Mouse (Mus musculus) forebrain, embryonic 12.5 days (tissue): Measurements from ENCODE around the gene Pheta1. TPM values are rescaled to one million over a fixed set of nuclear protein-coding genes. Genes with fewer than 3 reads are reported as not detected.

Experiments
- ATAC-seq: fragments of 200-750 bp; cut with Nextera tagmentation; 2 replicates; pipeline ENCODE4 v1.8.0; 2017; ENCODE audit warnings: moderate TSS enrichment; ENCODE audit not compliant: low FRiP score
- H3K27ac ChIP-seq: fragments of 300-500 bp; sonication (generic); 2 replicates; pipeline ENCODE4 v1.5.1; 2016; ENCODE audit warnings: mild to moderate bottlenecking
- H3K27me3 ChIP-seq: fragments of 300-500 bp; sonication (generic); 2 replicates; pipeline ENCODE4 v1.6.1; 2016; ENCODE audit warnings: mild to moderate bottlenecking
- H3K36me3 ChIP-seq: fragments of 300-500 bp; sonication (generic); replicated peaks from 2 replicates; pipeline ENCODE4 v1.6.1; 2016; ENCODE audit warnings: mild to moderate bottlenecking
- H3K4me1 ChIP-seq: fragments of 300-500 bp; sonication (generic); 2 replicates; pipeline ENCODE4 v1.6.1; 2016
- H3K4me2 ChIP-seq: fragments of 300-500 bp; sonication (generic); 2 replicates; pipeline ENCODE4 v1.6.1; 2016; ENCODE audit warnings: mild to moderate bottlenecking, moderate library complexity
- H3K4me3 ChIP-seq: fragments of 300-500 bp; sonication (generic); replicated peaks from 2 replicates; pipeline ENCODE4 v1.5.1; 2016; ENCODE audit warnings: mild to moderate bottlenecking
- H3K9ac ChIP-seq: fragments of 300-500 bp; sonication (generic); 2 replicates; pipeline ENCODE4 v1.6.1; 2016; ENCODE audit warnings: mild to moderate bottlenecking
- H3K9me3 ChIP-seq: fragments of 300-500 bp; sonication (generic); 2 replicates; pipeline ENCODE4 v1.6.1; 2016
- WGBS: fragments of 180-500 bp; shearing (Covaris S2); methylation state at CpG from one replicate; pipeline ENCODE4 v1.1.7; 2016; 5-methylcytosine and 5-hydroxymethylcytosine counted together
- polyA plus RNA-seq: library from polyadenylated mRNA; unstranded; fragments of >200 nt; fragmentation: Nextera tagmentation; extraction: Ambion mirVana; gene quantifications from 2 replicates; pipeline ENCODE4 v1.2.1, GENCODE M21; 2016

Pheta1 gene
- polyA plus RNA-seq, 1 experiment from 2014 or later = 44.6 TPM

DNA sequence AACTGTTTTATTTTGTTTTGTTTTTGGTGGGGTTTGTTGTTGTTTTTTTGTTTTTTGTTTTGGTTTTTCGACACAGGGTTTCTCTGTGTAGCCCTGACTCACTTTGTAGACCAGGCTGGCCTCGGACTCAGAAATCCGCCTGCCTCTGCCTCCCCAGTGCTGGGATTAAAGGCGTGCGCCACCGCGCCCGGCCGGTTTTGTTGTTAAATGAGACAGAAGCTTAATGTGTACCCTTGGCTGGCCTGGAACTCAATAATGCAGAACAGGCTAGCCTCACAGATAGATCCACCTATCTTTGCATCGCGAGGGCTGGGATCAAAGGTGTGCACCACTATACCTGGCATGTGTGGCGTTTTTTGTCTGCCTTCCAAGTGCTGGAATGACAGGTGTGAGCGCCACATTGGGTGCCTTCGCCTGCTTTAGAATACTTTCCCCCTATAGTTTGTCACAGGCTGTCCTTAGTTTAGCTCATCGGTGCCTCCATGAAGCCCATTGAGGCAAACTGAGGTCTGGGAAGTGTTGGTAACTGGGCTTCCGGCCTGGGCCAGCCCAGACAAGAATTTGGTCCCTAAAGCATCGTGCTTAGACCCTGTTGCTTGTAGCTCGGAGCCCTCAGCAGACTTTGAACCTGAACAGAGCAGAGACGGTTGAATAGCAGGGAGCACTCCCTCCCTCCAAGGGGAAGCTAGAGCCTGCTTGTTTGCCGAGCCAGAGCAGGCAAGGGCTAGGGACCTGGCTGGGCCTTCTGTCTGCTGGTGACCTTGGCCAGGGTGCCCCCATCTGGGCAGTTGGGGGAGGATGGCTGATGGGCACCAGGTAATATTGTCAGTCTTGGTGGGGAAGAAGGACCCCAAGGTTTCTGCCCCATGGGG, 930 bp downstream of the Pheta1 start:
- H3K4me2 ChIP-seq = peak overlapping the region; percentile 69
- H3K4me1 ChIP-seq = peaks cover 44% of the 10 kb centered on the region
- peak overlapping the region; percentile 80 for H3K9ac ChIP-seq
- H3K27ac ChIP-seq = no peak overlapping the region
- ATAC-seq = no peak
- H3K36me3 ChIP-seq = peaks cover 38% of the 10 kb centered on the region
- no peaks in the 10 kb centered on the region for H3K9me3 ChIP-seq
- peak overlapping the region; percentile 92 for H3K4me3 ChIP-seq
- peaks cover 18% of the 10 kb centered on the region for H3K27me3 ChIP-seq
- 44% methylated on average over 20 of the region's 20 CpGs for whole genome bisulfite sequencing

DNA sequence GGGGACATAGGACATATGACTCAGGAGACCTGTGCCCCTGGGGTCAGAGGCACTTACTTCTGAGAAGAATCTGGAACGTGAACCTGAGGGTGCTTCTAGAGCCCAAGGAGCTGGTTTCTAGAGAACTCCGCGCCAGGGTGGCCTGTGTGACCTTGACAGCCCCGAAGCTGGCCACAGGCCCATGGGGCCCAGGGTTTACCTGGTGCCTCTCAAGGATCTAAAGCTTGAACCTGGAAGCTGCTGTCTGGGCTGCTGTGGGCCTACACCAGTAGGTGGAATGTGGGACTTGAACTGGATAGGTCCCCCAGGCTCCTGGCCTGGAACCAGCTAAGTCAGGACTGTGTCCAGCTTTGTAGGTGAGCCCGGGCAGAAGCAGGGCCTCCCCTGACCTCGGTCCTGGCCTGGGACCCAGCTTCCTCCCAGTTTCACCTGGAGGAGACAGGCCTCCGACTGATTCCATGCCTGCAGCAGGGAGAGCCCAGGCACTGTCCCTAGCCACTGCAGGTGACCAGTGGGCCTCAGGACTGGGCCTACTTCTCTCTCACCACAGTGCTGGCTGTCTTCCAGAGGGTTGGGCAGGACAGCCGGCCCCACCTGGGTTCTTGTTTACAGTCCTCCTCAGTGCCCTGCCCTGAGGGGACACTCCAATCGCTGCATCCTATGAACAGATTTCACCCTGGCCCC, 4.7 kb downstream of the Pheta1 start:
- Histone ChIP-seq H3K4me3 (no peak overlapping the region), H3K4me1 (peaks cover 38% of the 10 kb centered on the region), H3K4me2 (no peak overlapping the region), H3K9me3 (no peaks in the 10 kb centered on the region), H3K27me3 (no peaks in the 10 kb centered on the region), H3K36me3 (peaks cover 45% of the 10 kb centered on the region), H3K9ac (no peak overlapping the region), H3K27ac (peak overlapping the region; percentile 56; the same call in 1 of the 2 replicates)
- 89% methylated on average over 9 of the region's 9 CpGs for WGBS
- no peak for ATAC-seq

- peaks cover 48% of the 10 kb centered on the region for H3K36me3 ChIP-seq
- H3K27ac ChIP-seq = no peak overlapping the region
- ATAC-seq = no peak
These were observed 6.0 kb downstream of the Pheta1 start for GRCm38 (mm10) chr5:121854768-121855167.

GRCm38 (mm10) chr5:121856740-121857139, 8.0 kb downstream of the Pheta1 start:
- H3K36me3 ChIP-seq = peaks cover 49% of the 10 kb centered on the region
- peaks cover 15% of the 10 kb centered on the region for H3K4me1 ChIP-seq
- H3K4me3 ChIP-seq = no peak overlapping the region
- H3K9me3 ChIP-seq = peaks cover 6% of the 10 kb centered on the region; the same call in 1 of the 2 replicates
- H3K27ac ChIP-seq = no peak overlapping the region
- no peak overlapping the region for H3K4me2 ChIP-seq
- H3K27me3 ChIP-seq = no peaks in the 10 kb centered on the region
- WGBS = 89% methylated on average over 11 of the region's 11 CpGs
- ATAC-seq = no peak
- H3K9ac ChIP-seq = no peak overlapping the region

More at GRCm38 (mm10) chr5:121854768-121855167, 6.0 kb downstream of the Pheta1 start:
- H3K9ac ChIP-seq = no peak overlapping the region
- H3K27me3 ChIP-seq = no peaks in the 10 kb centered on the region
- 60% methylated on average over 10 of the region's 10 CpGs for WGBS
- no peaks in the 10 kb centered on the region for H3K9me3 ChIP-seq
- no peak overlapping the region for H3K4me3 ChIP-seq
- no peak overlapping the region for H3K4me2 ChIP-seq
- H3K4me1 ChIP-seq = peaks cover 34% of the 10 kb centered on the region

- Histone ChIP-seq H3K4me3 (no peak overlapping the region), H3K4me2 (no peak overlapping the region), H3K4me1 (peaks cover 15% of the 10 kb centered on the region), H3K27me3 (no peaks in the 10 kb centered on the region), H3K27ac (no peak overlapping the region), H3K9me3 (peaks cover 6% of the 10 kb centered on the region; the same call in 1 of the 2 replicates), H3K9ac (no peak overlapping the region), H3K36me3 (peaks cover 32% of the 10 kb centered on the region)
- no peak for ATAC-seq
- WGBS = 91% methylated on average over 12 of the region's 12 CpGs
These were observed 9.6 kb downstream of the Pheta1 start for GRCm38 (mm10) chr5:121858427-121858826.

DNA sequence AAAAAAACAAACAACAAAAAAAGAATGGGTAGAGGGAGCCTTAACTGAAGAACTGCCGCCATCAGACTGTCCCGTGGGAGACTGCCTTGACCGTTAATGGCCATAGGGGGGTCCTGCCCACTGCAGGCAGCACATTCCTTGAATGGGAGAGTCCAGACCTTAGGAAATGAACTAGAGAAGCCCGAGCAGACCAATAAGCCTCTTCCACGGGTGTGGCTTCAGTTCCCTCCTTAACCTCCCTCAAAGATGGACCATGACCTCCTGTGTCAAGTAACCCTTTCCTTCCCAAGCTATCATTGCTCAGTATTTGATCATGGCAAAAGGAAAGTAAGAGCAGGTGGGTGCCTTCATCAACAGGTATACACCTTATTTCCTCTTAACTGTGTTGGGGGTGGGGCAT, 13.2 kb downstream of the Pheta1 start:
- H3K9ac ChIP-seq = no peak overlapping the region
- H3K27ac ChIP-seq = no peak overlapping the region
- 68% methylated on average over 5 of the region's 5 CpGs for WGBS
- peaks cover 6% of the 10 kb centered on the region; the same call in 1 of the 2 replicates for H3K9me3 ChIP-seq
- no peak for ATAC-seq
- H3K27me3 ChIP-seq = no peaks in the 10 kb centered on the region
- no peak overlapping the region for H3K4me3 ChIP-seq
- peaks cover 17% of the 10 kb centered on the region for H3K36me3 ChIP-seq
- no peak overlapping the region for H3K4me2 ChIP-seq
- H3K4me1 ChIP-seq = 0 out of 2 replicates have a peak, but pooled peaks cover 6% of the 10 kb centered on the region

DNA sequence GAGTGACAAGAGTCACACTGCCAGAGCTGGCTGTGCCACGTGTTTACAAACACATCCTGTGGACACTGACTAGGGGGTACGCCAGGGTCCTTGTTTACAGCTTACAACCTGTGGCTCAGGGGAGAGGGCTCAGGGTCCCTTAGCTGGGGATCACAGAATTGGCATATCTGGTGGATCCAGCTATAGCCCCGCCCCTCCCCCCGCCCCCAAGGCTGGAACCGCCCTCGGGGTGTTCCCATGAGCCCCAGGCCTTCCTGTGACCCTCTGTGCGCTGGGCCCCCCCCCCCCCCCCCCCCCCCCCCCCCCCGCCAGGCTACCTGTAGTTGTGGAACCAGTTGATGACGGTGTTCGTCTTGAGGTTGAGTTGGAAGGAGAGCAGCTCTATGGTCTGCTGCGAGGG, 15.5 kb downstream of the Pheta1 start:
- Histone ChIP-seq H3K4me2 (peak overlapping the region; percentile 24; the same call in 1 of the 2 replicates), H3K4me1 (0 out of 2 replicates have a peak, but pooled peaks cover 6% of the 10 kb centered on the region), H3K27ac (no peak overlapping the region), H3K4me3 (no peak overlapping the region), H3K27me3 (no peaks in the 10 kb centered on the region), H3K36me3 (peaks cover 15% of the 10 kb centered on the region), H3K9ac (no peak overlapping the region), H3K9me3 (peaks cover 6% of the 10 kb centered on the region; the same call in 1 of the 2 replicates)
- WGBS = 20% methylated on average over 9 of the region's 11 CpGs
- ATAC-seq = no peak

DNA sequence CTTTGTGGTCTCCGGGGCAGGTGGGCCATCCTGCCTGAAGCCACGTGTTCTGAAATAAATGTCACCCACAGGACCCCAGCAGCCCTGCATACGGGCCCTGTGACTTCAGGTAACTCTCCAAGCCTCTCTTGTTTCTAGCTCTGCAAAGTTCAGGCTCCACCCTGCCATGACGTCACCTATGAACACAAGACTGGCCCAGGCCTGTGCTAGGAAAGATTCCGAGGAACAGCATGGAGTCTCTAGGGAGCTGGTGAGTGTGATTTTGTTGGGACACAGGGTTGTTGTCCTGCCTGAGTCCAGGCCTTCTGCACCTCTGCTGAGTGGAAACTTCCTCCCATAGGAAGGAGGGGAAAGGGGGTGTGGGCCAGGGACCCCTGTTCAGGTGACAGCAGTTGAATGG, 19.2 kb downstream of the Pheta1 start:
- H3K27me3 ChIP-seq = no peaks in the 10 kb centered on the region
- no peak overlapping the region for H3K9ac ChIP-seq
- H3K27ac ChIP-seq = no peak overlapping the region
- no peaks in the 10 kb centered on the region for H3K9me3 ChIP-seq
- no peak for ATAC-seq
- WGBS = 67% methylated on average over 5 of the region's 5 CpGs
- 0 out of 2 replicates have a peak, but pooled peaks cover 6% of the 10 kb centered on the region for H3K4me1 ChIP-seq
- 0 out of 2 replicates have a peak, but pooled peaks cover 7% of the 10 kb centered on the region for H3K36me3 ChIP-seq
- H3K4me2 ChIP-seq = no peak overlapping the region
- H3K4me3 ChIP-seq = no peak overlapping the region

DNA sequence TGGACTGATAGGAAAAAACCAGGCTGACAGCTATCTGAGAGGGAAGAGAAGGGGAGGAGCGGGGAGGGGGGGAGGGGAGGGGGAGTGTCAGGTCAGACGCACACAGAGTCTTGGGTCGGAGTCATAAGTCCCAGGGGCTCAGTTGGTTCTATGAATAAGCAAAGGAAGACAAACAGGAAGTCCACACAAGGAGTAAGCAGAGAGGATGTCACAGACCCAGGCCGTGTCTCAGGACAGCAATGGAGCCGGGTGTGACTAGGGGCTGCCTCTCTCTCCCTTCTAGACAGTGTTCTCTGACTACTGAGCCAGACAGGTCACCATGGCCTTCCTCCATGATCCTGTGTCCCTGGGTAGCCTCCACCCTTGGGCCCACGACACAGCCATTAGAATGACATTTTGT, 22.0 kb downstream of the Pheta1 start:
- ATAC-seq = no peak
- 87% methylated on average over 6 of the region's 6 CpGs for WGBS
- H3K4me2 ChIP-seq = no peak overlapping the region
- no peak overlapping the region for H3K4me3 ChIP-seq
- H3K9ac ChIP-seq = no peak overlapping the region
- H3K9me3 ChIP-seq = no peaks in the 10 kb centered on the region
- peaks cover 11% of the 10 kb centered on the region; the same call in 1 of the 2 replicates for H3K27me3 ChIP-seq
- H3K27ac ChIP-seq = no peak overlapping the region
- peaks cover 13% of the 10 kb centered on the region; the same call in 1 of the 2 replicates for H3K36me3 ChIP-seq
- H3K4me1 ChIP-seq = no peaks in the 10 kb centered on the region

GRCm38 (mm10) chr5:121871515-121872030, 22.8 kb downstream of the Pheta1 start:
- Histone ChIP-seq H3K4me2 (no peak overlapping the region), H3K36me3 (peaks cover 20% of the 10 kb centered on the region; the same call in 1 of the 2 replicates), H3K9ac (no peak overlapping the region), H3K4me1 (no peaks in the 10 kb centered on the region), H3K4me3 (no peak overlapping the region), H3K27me3 (peaks cover 11% of the 10 kb centered on the region; the same call in 1 of the 2 replicates), H3K27ac (no peak overlapping the region), H3K9me3 (no peaks in the 10 kb centered on the region)
- no peak for ATAC-seq
- WGBS = 91% methylated on average over 13 of the region's 13 CpGs

GRCm38 (mm10) chr5:121872158-121872557, 23.4 kb downstream of the Pheta1 start:
- Histone ChIP-seq H3K27ac (no peak overlapping the region), H3K9me3 (no peaks in the 10 kb centered on the region), H3K4me3 (no peak overlapping the region), H3K27me3 (peaks cover 16% of the 10 kb centered on the region; the same call in 1 of the 2 replicates), H3K4me1 (no peaks in the 10 kb centered on the region), H3K36me3 (peaks cover 24% of the 10 kb centered on the region; the same call in 1 of the 2 replicates), H3K9ac (no peak overlapping the region), H3K4me2 (no peak overlapping the region)
- ATAC-seq = peak; percentile 75
- WGBS = 6% methylated on average over 4 of the region's 4 CpGs

DNA sequence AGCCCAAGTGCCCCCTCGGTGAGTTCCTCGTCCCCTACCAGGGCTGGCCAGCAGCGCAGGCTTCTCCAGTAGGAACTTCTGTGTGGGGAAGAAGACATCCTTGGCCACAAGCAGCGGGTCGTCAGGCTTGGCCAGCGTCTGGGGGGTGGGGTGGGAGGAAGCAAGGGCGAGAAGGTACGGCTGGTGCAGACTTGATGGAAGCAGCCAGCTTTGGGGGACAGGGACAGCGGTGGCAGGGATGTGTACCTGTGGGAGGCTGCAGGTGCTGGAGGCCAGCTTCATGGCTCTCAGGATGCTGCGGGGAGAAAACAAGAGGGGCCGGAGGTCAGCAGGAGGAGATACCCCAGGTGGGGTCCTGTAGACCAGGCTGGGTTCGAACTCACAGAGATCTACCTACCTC, 26.3 kb downstream of the Pheta1 start:
- peaks cover 20% of the 10 kb centered on the region; the same call in 1 of the 2 replicates for H3K36me3 ChIP-seq
- ATAC-seq = no peak
- no peak overlapping the region for H3K4me3 ChIP-seq
- H3K4me1 ChIP-seq = peaks cover 3% of the 10 kb centered on the region; the same call in 1 of the 2 replicates
- 91% methylated on average over 12 of the region's 12 CpGs for WGBS
- peaks cover 20% of the 10 kb centered on the region; the same call in 1 of the 2 replicates for H3K27me3 ChIP-seq
- H3K27ac ChIP-seq = no peak overlapping the region
- H3K4me2 ChIP-seq = no peak overlapping the region
- H3K9ac ChIP-seq = no peak overlapping the region
- H3K9me3 ChIP-seq = no peaks in the 10 kb centered on the region
